Mouse (Mus musculus): ENCODE data around the gene Zc3hc1. TPM values are rescaled to one million over a fixed set of nuclear protein-coding genes. Genes with fewer than 3 reads are reported as not detected.
A peak's percentile ranks its signal among the peaks of the same experiment; 100 is the strongest.

The Zc3hc1 gene
- polyA plus RNA-seq, 1 experiment: 11.5 TPM

- no peak overlapping the region for H3K27ac ChIP-seq (replicated peaks; ENCODE audit: low read depth, low read length)
- no peak overlapping the region for H3K4me3 ChIP-seq (ENCODE audit: insufficient read depth, low read depth, low read length)
- H3K4me1 ChIP-seq (ENCODE audit: control insufficient read depth, insufficient read depth, insufficient read length, low read length): 0 out of 2 replicates have a peak, but pooled peaks cover 3% of the 10 kb centered on the region
These were observed 36.1 kb downstream of the Zc3hc1 start for GRCm38 (mm10) chr6:30354760-30355159.

- no peak overlapping the region for H3K4me3 ChIP-seq (ENCODE audit: insufficient read depth, low read depth, low read length)
- no peak overlapping the region for H3K27ac ChIP-seq (replicated peaks; ENCODE audit: low read depth, low read length)
- H3K4me1 ChIP-seq (ENCODE audit: control insufficient read depth, insufficient read depth, insufficient read length, low read length): 0 out of 2 replicates have a peak, but pooled peaks cover 3% of the 10 kb centered on the region
These were observed 37.2 kb downstream of the Zc3hc1 start for GRCm38 (mm10) chr6:30353661-30354060.

GRCm38 (mm10) chr6:30352762-30353161, 38.1 kb downstream of the Zc3hc1 start:
- no peak overlapping the region for H3K4me3 ChIP-seq (ENCODE audit: insufficient read depth, low read depth, low read length)
- 0 out of 2 replicates have a peak, but pooled peaks cover 3% of the 10 kb centered on the region for H3K4me1 ChIP-seq (ENCODE audit: control insufficient read depth, insufficient read depth, insufficient read length, low read length)
- no peak overlapping the region for H3K27ac ChIP-seq (replicated peaks; ENCODE audit: low read depth, low read length)

GRCm38 (mm10) chr6:30351290-30351689, 39.5 kb downstream of the Zc3hc1 start:
- Histone ChIP-seq H3K27ac (replicated peaks; ENCODE audit: low read depth, low read length) (no peak overlapping the region), H3K4me1 (ENCODE audit: control insufficient read depth, insufficient read depth, insufficient read length, low read length) (0 out of 2 replicates have a peak, but pooled peaks cover 3% of the 10 kb centered on the region), H3K4me3 (ENCODE audit: insufficient read depth, low read depth, low read length) (no peak overlapping the region)

- no peak overlapping the region for H3K27ac ChIP-seq (replicated peaks; ENCODE audit: low read depth, low read length)
These were observed 43.5 kb downstream of the Zc3hc1 start for GRCm38 (mm10) chr6:30347288-30347801.

GRCm38 (mm10) chr6:30346737-30347136, 44.1 kb downstream of the Zc3hc1 start:
- H3K4me3 ChIP-seq (ENCODE audit: insufficient read depth, low read depth, low read length): no peak overlapping the region
- no peaks in the 10 kb centered on the region for H3K4me1 ChIP-seq (ENCODE audit: control insufficient read depth, insufficient read depth, insufficient read length, low read length)
- H3K27ac ChIP-seq (replicated peaks; ENCODE audit: low read depth, low read length): 0 out of 2 replicates have a peak overlapping the region, but pooled peaks have one; percentile 20

More at GRCm38 (mm10) chr6:30347288-30347801, 43.5 kb downstream of the Zc3hc1 start:
- no peaks in the 10 kb centered on the region for H3K4me1 ChIP-seq (ENCODE audit: control insufficient read depth, insufficient read depth, insufficient read length, low read length)
- no peak overlapping the region for H3K4me3 ChIP-seq (ENCODE audit: insufficient read depth, low read depth, low read length)

- H3K4me3 ChIP-seq (ENCODE audit: insufficient read depth, low read depth, low read length): no peak overlapping the region
- H3K27ac ChIP-seq (replicated peaks; ENCODE audit: low read depth, low read length): 0 out of 2 replicates have a peak overlapping the region, but pooled peaks have one; percentile 19
- H3K4me1 ChIP-seq (ENCODE audit: control insufficient read depth, insufficient read depth, insufficient read length, low read length): no peaks in the 10 kb centered on the region
These were observed 46.8 kb downstream of the Zc3hc1 start for GRCm38 (mm10) chr6:30344032-30344431.

- Histone ChIP-seq H3K4me3 (ENCODE audit: insufficient read depth, low read depth, low read length) (no peak overlapping the region), H3K4me1 (ENCODE audit: control insufficient read depth, insufficient read depth, insufficient read length, low read length) (no peaks in the 10 kb centered on the region), H3K27ac (replicated peaks; ENCODE audit: low read depth, low read length) (no peak overlapping the region)
These were observed 50.5 kb downstream of the Zc3hc1 start for GRCm38 (mm10) chr6:30340231-30340873.

GRCm38 (mm10) chr6:30336912-30337311, 53.9 kb downstream of the Zc3hc1 start:
- no peak overlapping the region for H3K4me3 ChIP-seq (ENCODE audit: insufficient read depth, low read depth, low read length)
- H3K4me1 ChIP-seq (ENCODE audit: control insufficient read depth, insufficient read depth, insufficient read length, low read length): no peaks in the 10 kb centered on the region
- H3K27ac ChIP-seq (replicated peaks; ENCODE audit: low read depth, low read length): peak overlapping the region; percentile 61

GRCm38 (mm10) chr6:30332262-30332661, 58.6 kb downstream of the Zc3hc1 start:
- no peak overlapping the region for H3K27ac ChIP-seq (replicated peaks; ENCODE audit: low read depth, low read length)
- H3K4me1 ChIP-seq (ENCODE audit: control insufficient read depth, insufficient read depth, insufficient read length, low read length): no peaks in the 10 kb centered on the region
- no peak overlapping the region for H3K4me3 ChIP-seq (ENCODE audit: insufficient read depth, low read depth, low read length)

GRCm38 (mm10) chr6:30330706-30331105, 60.1 kb downstream of the Zc3hc1 start:
- no peak overlapping the region for H3K27ac ChIP-seq (replicated peaks; ENCODE audit: low read depth, low read length)
- no peaks in the 10 kb centered on the region for H3K4me1 ChIP-seq (ENCODE audit: control insufficient read depth, insufficient read depth, insufficient read length, low read length)
- H3K4me3 ChIP-seq (ENCODE audit: insufficient read depth, low read depth, low read length): no peak overlapping the region

- H3K27ac ChIP-seq (replicated peaks; ENCODE audit: low read depth, low read length): peak overlapping the region; percentile 64
- no peaks in the 10 kb centered on the region for H3K4me1 ChIP-seq (ENCODE audit: control insufficient read depth, insufficient read depth, insufficient read length, low read length)
- no peak overlapping the region for H3K4me3 ChIP-seq (ENCODE audit: insufficient read depth, low read depth, low read length)
These were observed 64.8 kb downstream of the Zc3hc1 start for GRCm38 (mm10) chr6:30325932-30326501.

GRCm38 (mm10) chr6:30321002-30321401, 69.8 kb downstream of the Zc3hc1 start:
- H3K4me3 ChIP-seq (ENCODE audit: insufficient read depth, low read depth, low read length): no peak overlapping the region
- H3K27ac ChIP-seq (replicated peaks; ENCODE audit: low read depth, low read length): no peak overlapping the region
- H3K4me1 ChIP-seq (ENCODE audit: control insufficient read depth, insufficient read depth, insufficient read length, low read length): no peaks in the 10 kb centered on the region

GRCm38 (mm10) chr6:30319216-30319615, 71.6 kb downstream of the Zc3hc1 start:
- Histone ChIP-seq H3K4me3 (ENCODE audit: insufficient read depth, low read depth, low read length) (no peak overlapping the region), H3K27ac (replicated peaks; ENCODE audit: low read depth, low read length) (no peak overlapping the region), H3K4me1 (ENCODE audit: control insufficient read depth, insufficient read depth, insufficient read length, low read length) (no peaks in the 10 kb centered on the region)

Data from brown adipose tissue, adult 24 weeks (tissue).